Mouse (Mus musculus) lung, postnatal 0 days (tissue): Measurements from ENCODE around the gene Trim50.

Experiments
- CTCF ChIP-seq: IDR thresholded peaks from 2 replicates; pipeline ENCODE4 v1.5.1; 2016; ENCODE audit warnings: antibody characterized with exemption, mild to moderate bottlenecking
- EP300 ChIP-seq: IDR thresholded peaks from 2 replicates; pipeline ENCODE4 v1.6.1; 2016; ENCODE audit warnings: antibody characterized with exemption, mild to moderate bottlenecking, control low read depth

DNA sequence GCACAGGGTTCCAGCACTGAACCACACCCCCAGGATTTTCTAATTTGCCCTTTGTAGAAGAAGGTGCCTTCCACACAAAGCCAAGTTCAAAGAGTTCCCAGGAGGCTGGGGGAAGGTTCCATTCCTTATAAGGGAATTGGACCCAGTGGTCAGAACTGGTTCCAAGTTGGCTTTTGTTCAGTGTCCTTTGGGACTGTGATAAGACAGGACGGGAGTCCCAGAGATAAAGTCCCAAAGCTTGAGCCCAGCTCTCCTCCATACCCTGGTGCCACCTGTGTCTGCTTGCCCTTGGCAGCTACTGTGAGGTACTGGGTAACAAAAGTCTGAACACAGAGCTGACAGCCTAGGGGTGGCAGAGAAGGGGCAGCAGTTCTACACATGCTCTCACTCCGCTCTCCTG is 6.7 kb downstream of the Trim50 start:
- TF ChIP-seq CTCF (no peak), EP300 (no peak)
